Mouse (Mus musculus) heart, postnatal 25 days (tissue): ENCODE results near the gene Rasa3. TPM values are rescaled to one million over a fixed set of nuclear protein-coding genes. Genes with fewer than 3 reads are reported as not detected.

Experiments used
- DNase-seq: peaks from one replicate; pipeline ENCODE4 v3.0.0; 2022; ENCODE audit warnings: low spot score
- intact Hi-C: fragments of 180-260 bp; cut with DNase I; formaldehyde crosslinking; loops from one replicate; pipeline ENCODE4 v1.15.1; 2025
- total RNA-seq, 2 experiments: library from RNA; stranded (reverse); gene quantifications; 2 replicates each; pipeline ENCODE4 v1.2.3; 2021

The Rasa3 gene
- total RNA-seq, 2 experiments from 2014 or later = 14.8 to 19.8 TPM

- intact Hi-C loops = no loop called here
- no peak for DNase-seq
These were observed 84.1 kb downstream of the Rasa3 start for GRCm38 (mm10) chr8:13593340-13593739.

DNA sequence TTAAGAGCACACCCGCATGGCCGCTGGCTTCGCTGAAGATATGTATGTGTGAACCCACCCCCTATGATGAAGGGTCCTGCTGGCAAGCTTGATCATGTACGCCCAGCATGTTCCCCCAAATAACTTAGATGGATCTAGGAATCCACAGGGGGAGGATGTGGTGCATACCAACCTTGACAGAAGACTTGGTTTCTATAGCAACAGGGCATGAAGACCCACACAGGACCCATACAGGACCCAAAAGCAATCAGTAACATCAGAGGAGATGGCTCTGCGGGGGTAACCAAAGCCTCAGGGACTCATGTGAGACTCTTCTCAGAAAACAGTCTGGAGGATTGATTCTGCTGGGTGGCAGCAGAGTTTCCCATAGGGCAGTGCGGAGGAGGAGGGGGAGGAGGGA, 86.2 kb downstream of the Rasa3 start:
- intact Hi-C loops = no loop called here
- no peak for DNase-seq

GRCm38 (mm10) chr8:13589071-13589470, 88.3 kb downstream of the Rasa3 start:
- no peak for DNase-seq
- intact Hi-C loops = no loop called here

- DNase-seq = no peak
- intact Hi-C loops = no loop called here
These were observed 92.8 kb downstream of the Rasa3 start for GRCm38 (mm10) chr8:13584652-13585051.

DNA sequence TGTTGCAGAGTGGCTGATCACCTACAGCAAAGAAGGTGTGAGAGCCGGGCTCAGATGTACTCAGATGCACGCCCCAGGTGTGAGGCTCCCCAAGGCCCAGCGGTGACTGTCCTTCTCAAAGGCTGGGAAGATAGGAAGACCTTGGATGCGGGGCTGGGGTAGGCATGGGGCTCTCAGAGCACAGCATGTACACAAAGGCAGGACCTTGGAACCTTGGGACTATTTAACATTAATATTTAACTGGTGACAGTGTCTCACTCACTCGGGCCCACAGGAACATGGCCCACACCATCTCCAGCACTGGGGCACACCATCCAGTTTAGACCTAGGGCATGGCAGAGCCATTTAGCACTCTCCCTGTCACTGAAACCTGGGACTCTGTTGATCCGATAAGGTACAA, 99.5 kb downstream of the Rasa3 start:
- intact Hi-C loops = no loop called here

GRCm38 (mm10) chr8:13571999-13572398, 105.4 kb downstream of the Rasa3 start:
- intact Hi-C loops = no loop called here
- DNase-seq = no peak

More for the DNA sequence above, 99.5 kb downstream of the Rasa3 start:
- no peak for DNase-seq

GRCm38 (mm10) chr8:13562118-13562517, 115.3 kb downstream of the Rasa3 start, which contains the start of gene 1700029H14Rik:
1700029H14Rik (minus strand) TSS chr8:13562461.
- DNase-seq = no peak
- intact Hi-C loops = no loop called here

DNA sequence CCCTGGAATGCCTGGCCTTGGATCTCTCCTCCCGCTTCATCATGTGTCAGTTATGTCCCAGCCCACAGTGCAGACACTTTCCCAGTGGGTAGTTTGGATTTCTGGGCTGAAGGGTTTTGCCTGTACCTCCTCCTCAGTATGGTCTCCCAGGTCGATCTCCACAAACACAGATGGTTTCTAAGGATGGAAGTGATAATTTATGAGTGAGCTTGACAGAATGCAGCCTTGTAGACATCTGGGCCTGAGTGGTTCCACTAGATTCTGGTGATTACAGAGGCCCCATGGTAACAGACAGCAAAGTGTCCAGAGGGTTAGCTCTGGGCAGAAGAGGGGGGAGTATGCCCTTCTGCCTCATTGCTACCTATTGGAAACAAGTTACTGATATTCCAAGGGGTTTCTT, 119.9 kb downstream of the Rasa3 start:
- intact Hi-C loops = no loop called here

GRCm38 (mm10) chr8:13551574-13551830, 125.9 kb downstream of the Rasa3 start:
- intact Hi-C loops = loop anchor here (1.0 to 5.0 kb wide), 3 partner anchors 121 to 202 kb away; no protein-coding TSS in a partner anchor

More for the DNA sequence above, 119.9 kb downstream of the Rasa3 start:
- DNase-seq = no peak

DNA sequence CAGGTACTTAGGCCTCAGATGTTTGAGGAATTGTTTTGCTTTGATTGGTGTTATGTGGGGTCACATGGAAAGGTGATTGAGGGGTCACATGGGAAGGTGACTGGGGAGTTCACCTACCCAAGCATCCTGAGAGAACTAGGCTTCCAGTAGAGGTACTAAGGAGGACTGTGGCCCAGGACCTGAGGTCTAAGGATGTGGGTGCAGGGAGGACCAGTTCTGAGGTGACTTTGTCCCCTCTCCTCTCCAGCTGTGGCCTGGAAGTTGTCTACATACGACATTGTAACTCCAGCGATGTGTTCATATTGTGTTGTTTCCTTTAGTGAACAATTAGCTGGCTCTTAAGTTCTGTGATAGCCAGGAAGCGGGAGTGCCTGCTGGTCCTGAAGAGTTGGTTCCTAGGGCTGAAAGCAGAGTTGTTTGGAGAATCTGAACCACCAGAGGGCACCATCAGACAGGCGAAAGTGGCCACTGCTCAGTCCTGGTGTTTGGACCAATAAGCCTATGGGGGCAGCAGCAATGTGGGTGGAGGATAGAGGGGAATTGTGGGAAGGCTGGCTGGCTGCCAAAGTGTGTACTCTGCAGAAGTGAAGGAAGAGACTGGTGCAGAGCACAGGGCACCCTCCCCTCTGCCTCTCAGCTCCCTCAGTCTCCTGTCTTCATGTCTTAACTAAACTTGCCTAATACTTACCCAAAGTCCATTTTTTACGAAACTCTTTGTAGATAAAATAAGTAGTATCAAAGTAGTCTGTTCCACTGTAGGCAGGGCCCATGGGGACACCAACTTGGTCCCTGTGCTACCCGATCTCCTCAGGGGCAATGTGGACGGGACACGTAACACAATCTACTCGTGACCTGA, 126.5 kb downstream of the Rasa3 start:
- DNase-seq = peak; percentile 81
- intact Hi-C loops = loop anchor here (1.0 to 5.0 kb wide), 3 partner anchors 121 to 202 kb away; no protein-coding TSS in a partner anchor

More at GRCm38 (mm10) chr8:13551574-13551830, 125.9 kb downstream of the Rasa3 start:
- no peak for DNase-seq

- intact Hi-C loops = loop anchor here (2.0 to 5.0 kb wide), 3 partner anchors 57 to 136 kb away; partner anchors contain the start of gene Gas6
- peak; percentile 71 for DNase-seq
These were observed 128.6 kb downstream of the Rasa3 start for GRCm38 (mm10) chr8:13548831-13549230.

GRCm38 (mm10) chr8:13548235-13548634, 129.2 kb downstream of the Rasa3 start:
- intact Hi-C loops = loop anchor here (2.0 to 5.0 kb wide), 3 partner anchors 56 to 135 kb away; partner anchors contain the start of gene Gas6
- DNase-seq = no peak

GRCm38 (mm10) chr8:13546421-13546820, 131.0 kb downstream of the Rasa3 start:
- DNase-seq = no peak
- intact Hi-C loops = loop anchor here (5.0 kb wide), 1 partner anchor 54 kb away; the partner anchor contains the start of gene Gas6

DNA sequence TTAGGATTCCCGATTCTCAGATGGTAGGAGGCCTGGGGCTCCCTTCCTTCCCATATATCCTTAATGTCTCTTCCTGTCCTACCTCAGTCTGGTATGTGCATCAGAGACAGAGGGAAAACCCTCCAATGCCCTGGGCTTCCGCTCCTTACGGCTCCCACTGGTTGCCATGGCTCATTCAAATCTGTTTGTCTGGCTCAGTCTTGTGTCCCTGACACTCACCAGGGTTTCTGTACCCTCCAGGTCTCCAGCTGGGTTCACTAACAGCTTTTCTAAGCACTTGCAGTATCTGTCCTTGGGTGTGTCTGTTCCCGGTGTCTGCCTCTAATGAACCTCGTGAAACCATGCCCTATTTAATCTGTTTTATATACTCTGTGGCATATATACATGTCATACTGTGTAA, 135.9 kb downstream of the Rasa3 start:
- intact Hi-C loops = no loop called here
- no peak for DNase-seq

DNA sequence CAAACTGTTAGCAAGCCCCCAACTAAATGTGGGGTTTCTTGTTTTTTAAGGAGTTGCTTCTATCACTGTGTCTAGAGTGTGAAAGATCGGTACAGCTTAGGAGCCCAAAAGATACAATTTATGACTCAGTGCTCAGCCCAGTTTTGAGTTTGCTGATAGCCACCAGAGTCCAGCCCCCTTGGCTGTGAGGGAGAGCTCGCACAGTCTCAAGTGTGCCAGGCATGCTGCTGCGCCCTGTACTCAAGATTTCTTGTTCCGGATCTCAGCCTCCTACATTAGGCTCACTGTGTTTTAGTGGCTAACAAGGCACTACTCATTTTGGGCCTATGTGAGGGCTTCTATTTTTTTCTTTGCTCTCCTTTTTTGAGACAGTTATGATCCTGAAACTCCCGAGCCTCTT, 137.3 kb downstream of the Rasa3 start:
- intact Hi-C loops = no loop called here
- DNase-seq = no peak

GRCm38 (mm10) chr8:13538821-13539220, 138.6 kb downstream of the Rasa3 start:
- DNase-seq = peak; percentile 69
- intact Hi-C loops = no loop called here

DNA sequence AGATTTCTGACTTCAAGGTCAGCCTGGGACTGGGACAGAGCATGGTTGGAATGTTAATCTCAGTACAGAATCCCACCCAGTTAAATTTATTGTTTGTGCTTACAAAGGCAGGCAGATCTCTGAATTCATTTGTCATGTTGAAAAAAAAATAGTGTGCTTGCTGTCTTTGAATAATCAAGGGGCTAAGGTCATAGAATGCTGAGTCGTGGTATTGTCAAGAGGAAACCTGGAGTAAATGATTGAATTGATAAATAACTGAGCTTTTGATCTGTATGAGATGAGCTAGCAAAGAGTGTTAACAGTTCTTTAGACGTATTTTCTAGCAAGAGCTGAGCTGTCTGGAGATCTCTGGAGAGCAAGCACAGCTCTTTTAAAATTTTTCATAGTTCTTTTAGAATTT, 140.3 kb downstream of the Rasa3 start:
- DNase-seq = no peak
- intact Hi-C loops = no loop called here

- no peak for DNase-seq
- intact Hi-C loops = no loop called here
These were observed 144.3 kb downstream of the Rasa3 start for GRCm38 (mm10) chr8:13533123-13533522.

GRCm38 (mm10) chr8:13531602-13532171, 145.7 kb downstream of the Rasa3 start:
- no peak for DNase-seq
- intact Hi-C loops = no loop called here

DNA sequence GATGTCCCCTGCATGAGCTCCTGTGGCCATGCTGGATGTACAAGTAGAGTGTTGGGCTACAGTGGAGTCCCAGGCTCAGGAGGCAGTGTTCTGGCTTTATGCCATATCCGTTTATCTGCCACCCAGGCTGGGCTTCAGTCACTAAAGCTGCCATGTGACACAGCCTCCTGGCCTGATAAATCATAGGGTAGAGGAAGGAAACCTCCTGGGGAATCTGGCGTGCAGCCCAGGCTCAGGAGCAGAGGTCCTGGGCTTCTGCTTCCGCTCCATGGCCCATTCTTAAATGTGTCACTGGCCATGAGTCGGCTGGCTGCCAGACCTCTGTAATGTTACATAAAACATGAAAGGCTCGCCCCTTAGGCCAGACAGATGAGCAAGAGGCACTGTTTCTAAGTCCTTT, 146.5 kb downstream of the Rasa3 start:
- intact Hi-C loops = loop anchor here (1.0 kb wide), 1 partner anchor 39 kb away; no protein-coding TSS in a partner anchor
- peak; percentile 86 for DNase-seq

- no peak for DNase-seq
These were observed 147.0 kb downstream of the Rasa3 start for GRCm38 (mm10) chr8:13530401-13530800.

More at GRCm38 (mm10) chr8:13530401-13530800, 147.0 kb downstream of the Rasa3 start:
- intact Hi-C loops = loop anchor here (1.0 kb wide), 1 partner anchor 38 kb away; no protein-coding TSS in a partner anchor
